10 mouse cellular contexts compared by ENCODE assay signal in genomic region chr4:37034200-37034599, GRCm38 (mm10).
DNase-seq lines count a peak whose midpoint lies in the region; ATAC-seq and TF ChIP-seq lines count a peak whose summit lies in the region.
"Had no signal": no experiment of that assay in that cellular context is flagged by ENCODE, and none has a peak within 500 bp of the region (broad histone marks: within the 10 kb centered on the region; RNA-seq: fewer than 3 reads in every experiment).

No protein-coding gene starts in this region.

- 56% methylated on average over 13 of the region's 13 CpGs for WGBS in stomach, embryonic 14.5 days
- 56% methylated on average over 13 of the region's 13 CpGs for WGBS in stomach, postnatal 0 days

- no peaks in the 10 kb centered on the region for H3K36me3 ChIP-seq in stomach, embryonic 14.5 days (ENCODE audit: control insufficient read depth, insufficient read depth, low read length)
- H3K36me3 ChIP-seq in stomach, postnatal 0 days (ENCODE audit: control insufficient read depth, insufficient read depth, low read length) = no peaks in the 10 kb centered on the region
- H3K36me3 ChIP-seq: neural tube, embryonic 12.5 days had no signal

- H3K9me3 ChIP-seq in stomach, embryonic 14.5 days (ENCODE audit: control insufficient read depth, low read depth, low read length) = no peaks in the 10 kb centered on the region
- H3K9me3 ChIP-seq in stomach, postnatal 0 days (ENCODE audit: control insufficient read depth, low read length) = no peaks in the 10 kb centered on the region
- H3K9me3 ChIP-seq: neural tube, embryonic 12.5 days had no signal

- H3K4me3 ChIP-seq in stomach, embryonic 14.5 days (ENCODE audit: low read depth, low read length) = no peak overlapping the region
- H3K4me3 ChIP-seq in stomach, postnatal 0 days (ENCODE audit: low read depth, low read length) = no peak overlapping the region
- H3K4me3 ChIP-seq: neural tube, embryonic 12.5 days had no signal

- DNase-seq in cerebellum, postnatal 36 days = peak; percentile 4
- DNase-seq in cerebellum, adult 11 months = no peak
- no peak for DNase-seq in stomach, postnatal 0 days (ENCODE audit: low spot score)
- peak; percentile 45 to 49 for DNase-seq in left cerebral cortex, postnatal 36 days (ENCODE audit: low spot score in 2 of 2)
- no peak for DNase-seq in gastrocnemius, postnatal 14 days
- no peak for DNase-seq in thymus, postnatal 14 days
- no peak for DNase-seq in adrenal gland, postnatal 10 days
- DNase-seq: adrenal gland, adult 2 months had no signal

- TF ChIP-seq EP300 in stomach, postnatal 0 days (optimal IDR thresholded peaks at IDR 0.05) = no peak

- no peak overlapping the region for H3K9ac ChIP-seq in stomach, embryonic 14.5 days (replicated peaks; ENCODE audit: low read depth, low read length)
- H3K9ac ChIP-seq in stomach, postnatal 0 days (ENCODE audit: low read length) = no peak overlapping the region
- H3K9ac ChIP-seq: neural tube, embryonic 12.5 days had no signal

- peak overlapping the region; percentile 25; the same call in 1 of the 2 replicates for H3K4me2 ChIP-seq in stomach, embryonic 14.5 days (replicated peaks; ENCODE audit: low read depth, low read length)
- H3K4me2 ChIP-seq in stomach, postnatal 0 days (replicated peaks; ENCODE audit: low read depth) = no peak overlapping the region
- H3K4me2 ChIP-seq: neural tube, embryonic 12.5 days had no signal

- no peak for TF ChIP-seq CTCF in stomach, postnatal 0 days (IDR thresholded peaks at IDR 0.05; ENCODE audit: low read depth)

- H3K27me3 ChIP-seq in stomach, embryonic 14.5 days (ENCODE audit: control insufficient read depth, insufficient read depth, low read length) = no peaks in the 10 kb centered on the region
- no peaks in the 10 kb centered on the region for H3K27me3 ChIP-seq in stomach, postnatal 0 days (ENCODE audit: control insufficient read depth, insufficient read depth, low read length)
- H3K27me3 ChIP-seq: neural tube, embryonic 12.5 days had no signal

- no peaks in the 10 kb centered on the region for H3K4me1 ChIP-seq in stomach, embryonic 14.5 days (ENCODE audit: control insufficient read depth, insufficient read depth, low read length)
- no peaks in the 10 kb centered on the region for H3K4me1 ChIP-seq in stomach, postnatal 0 days (replicated peaks; ENCODE audit: control insufficient read depth, insufficient read depth)
- H3K4me1 ChIP-seq: neural tube, embryonic 12.5 days had no signal

- intact Hi-C loops in left cerebral cortex, postnatal 36 days (cut with DNase I) = no loop called here
- intact Hi-C loops in gastrocnemius, postnatal 14 days (cut with DNase I; ENCODE audit: low total_unique reads) = no loop called here

- no peak for ATAC-seq in stomach, embryonic 14.5 days (ENCODE audit: insufficient number of reproducible peaks, insufficient read depth, low FRiP score, low read depth)
- no peak for ATAC-seq in stomach, postnatal 0 days (ENCODE audit: low FRiP score, low TSS enrichment)

- no peak overlapping the region for H3K27ac ChIP-seq in stomach, embryonic 14.5 days (ENCODE audit: low read length)
- H3K27ac ChIP-seq in stomach, postnatal 0 days (replicated peaks) = no peak overlapping the region
- H3K27ac ChIP-seq: neural tube, embryonic 12.5 days had no signal

Comparison
In these comparisons a context has a peak if more than half of its experiments do, and no peak if none do; other contexts are left out.
1. DNase-seq: peak in cerebellum, postnatal 36 days (2 of 2) and left cerebral cortex, postnatal 36 days (2 of 2); none in cerebellum, adult 11 months (single experiment), stomach, postnatal 0 days (single experiment), gastrocnemius, postnatal 14 days (single experiment), thymus, postnatal 14 days (single experiment) and adrenal gland, postnatal 10 days (single experiment).